Mouse (Mus musculus) layer of hippocampus, adult 9-11 months (tissue): Measurements from ENCODE around the gene Spg20.

Experiments
- DNase-seq: peaks from one replicate; pipeline ENCODE4 v3.0.0; 2022

Spg20 gene

DNA sequence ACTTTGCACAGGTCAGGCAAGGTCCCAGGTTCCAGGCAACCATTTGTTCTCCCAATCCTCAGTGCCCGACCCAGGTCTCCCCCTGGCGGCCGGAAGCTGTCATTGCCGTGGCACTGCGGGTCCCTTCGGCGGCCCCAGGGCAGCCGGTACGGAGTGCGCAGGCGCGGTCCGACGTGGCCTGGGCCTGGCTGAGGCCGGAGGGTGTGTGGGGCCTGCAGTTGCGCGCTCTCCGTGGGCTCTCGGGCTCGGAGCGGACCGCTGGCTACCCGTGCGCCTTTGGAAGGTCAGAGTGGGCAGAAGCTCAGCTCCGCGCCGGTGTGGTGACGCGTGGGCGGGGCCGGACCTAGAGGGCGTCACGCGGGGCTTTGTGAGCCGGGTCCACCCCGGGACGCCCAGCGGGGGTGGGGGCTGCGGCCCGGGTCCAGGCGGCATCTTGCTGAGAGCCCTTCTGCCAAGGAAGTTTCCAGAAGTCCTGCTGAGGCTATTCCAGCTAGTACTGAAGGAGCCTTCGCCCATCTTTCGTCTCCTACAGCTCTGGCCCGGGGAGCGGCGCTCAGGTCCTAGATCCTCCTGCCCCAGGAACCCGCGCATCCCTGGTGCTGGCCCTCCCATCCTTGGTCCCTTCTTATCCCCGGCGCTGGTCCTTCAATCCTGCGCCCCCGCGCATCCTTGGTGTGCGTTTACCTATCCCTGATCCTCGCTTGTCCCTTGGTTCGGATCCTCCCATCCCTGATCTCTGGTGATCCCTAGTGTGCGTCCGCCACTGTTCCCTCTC, at the start of gene Spg20:
TSS of gene Spg20 (plus strand) at position 174 of the 775 bp plus-strand sequence.
- DNase-seq, result peak; percentile 91

DNA sequence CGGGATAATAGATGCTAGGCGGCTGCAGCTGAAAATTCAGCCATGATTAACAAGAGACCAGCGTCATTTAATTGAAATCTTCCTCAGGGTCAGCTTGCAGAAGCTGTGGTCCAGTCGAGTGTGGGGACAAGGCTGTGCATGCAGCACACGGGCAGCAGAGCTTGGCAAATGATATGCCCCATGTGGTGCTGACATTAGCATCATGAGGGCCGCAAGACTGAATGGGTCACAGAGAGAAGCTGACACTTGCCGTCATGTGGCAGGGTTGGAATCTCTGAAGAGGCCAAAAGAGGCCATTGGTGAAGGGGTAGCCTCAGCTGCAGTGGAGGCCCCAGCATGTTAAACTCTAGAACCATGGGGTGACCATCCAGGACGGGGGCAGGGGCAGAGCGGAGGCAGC, 49.3 kb upstream of the Spg20 start:
- DNase-seq, result no peak

DNA sequence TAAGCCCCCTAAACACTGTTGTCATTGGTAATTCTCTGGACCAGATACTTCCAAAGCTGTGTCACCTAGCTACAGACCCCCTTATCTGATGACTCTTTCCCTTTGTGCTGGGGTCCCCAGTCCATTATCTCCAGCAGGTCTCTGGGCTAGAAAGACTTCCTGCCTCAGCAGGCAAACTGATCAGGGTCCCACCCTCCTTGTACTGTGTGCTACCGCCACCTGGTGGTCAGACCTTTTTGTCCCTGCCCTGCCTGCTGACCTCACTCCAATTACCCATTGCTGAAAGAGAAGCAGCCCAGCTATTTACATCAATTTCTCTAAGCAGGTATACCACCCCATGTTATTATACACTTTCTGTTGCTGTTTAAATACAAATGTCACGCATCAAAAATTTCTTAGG, 47.5 kb upstream of the Spg20 start:
- DNase-seq, result peak; percentile 50

DNA sequence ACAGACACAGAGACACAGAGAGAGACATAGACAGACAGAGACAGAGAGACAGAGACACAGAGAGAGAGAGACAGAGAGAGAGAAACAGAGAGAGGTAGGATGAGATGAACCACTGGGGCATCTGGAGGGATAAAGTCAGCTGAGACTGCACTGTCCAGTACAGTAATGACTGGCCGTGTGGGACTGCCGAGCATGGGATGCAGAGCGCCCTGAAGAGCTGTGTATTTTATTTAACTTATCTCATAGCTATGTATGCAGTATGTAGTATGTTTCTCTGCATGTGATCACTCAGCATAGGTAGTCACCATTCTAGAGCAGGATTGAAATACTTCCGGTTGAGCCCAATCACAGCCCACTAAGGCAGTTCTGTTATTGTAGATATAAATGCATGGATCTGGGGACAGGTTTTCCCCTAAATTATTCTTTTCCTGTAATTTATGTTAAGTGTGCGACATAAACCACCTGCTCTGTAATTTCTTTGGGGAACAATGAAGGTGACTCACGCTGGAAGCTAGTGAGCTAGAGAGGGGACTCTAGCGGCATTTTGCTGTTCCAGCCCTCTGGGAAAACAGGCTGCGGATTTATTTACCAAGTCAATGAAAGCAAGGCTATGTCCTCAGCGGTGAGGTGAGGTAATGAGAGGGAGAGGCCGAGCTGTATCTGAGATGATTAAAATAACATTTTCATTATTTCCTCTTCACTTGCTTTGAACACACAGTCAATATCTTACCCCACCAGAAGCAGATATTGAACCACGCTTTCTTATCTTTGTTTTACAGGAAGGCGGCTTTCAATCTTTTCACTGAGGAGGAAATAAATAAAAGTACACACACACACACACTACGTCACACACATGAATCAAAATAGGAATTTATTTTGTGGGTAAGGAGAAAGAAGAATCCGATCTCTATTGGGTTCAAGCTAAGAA, 45.9 kb upstream of the Spg20 start:
- no peak for DNase-seq

DNA sequence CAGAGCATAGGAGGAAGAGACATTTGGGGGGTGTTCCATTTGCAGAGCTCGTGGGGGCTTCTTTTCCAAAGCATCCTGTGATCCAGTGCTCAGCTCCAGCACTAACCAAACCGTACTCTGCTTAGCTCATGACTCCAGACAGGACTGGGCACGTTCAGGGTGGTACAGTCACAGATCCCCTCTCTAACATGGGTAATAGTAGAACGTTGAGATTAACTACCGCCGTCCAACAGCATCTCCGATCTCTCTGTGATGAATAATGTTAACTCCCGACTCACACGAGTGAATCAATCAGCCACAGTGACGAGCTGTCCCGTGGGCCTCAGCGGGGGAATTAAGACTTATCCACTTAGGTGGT, 45.3 kb upstream of the Spg20 start:
- no peak for DNase-seq

DNA sequence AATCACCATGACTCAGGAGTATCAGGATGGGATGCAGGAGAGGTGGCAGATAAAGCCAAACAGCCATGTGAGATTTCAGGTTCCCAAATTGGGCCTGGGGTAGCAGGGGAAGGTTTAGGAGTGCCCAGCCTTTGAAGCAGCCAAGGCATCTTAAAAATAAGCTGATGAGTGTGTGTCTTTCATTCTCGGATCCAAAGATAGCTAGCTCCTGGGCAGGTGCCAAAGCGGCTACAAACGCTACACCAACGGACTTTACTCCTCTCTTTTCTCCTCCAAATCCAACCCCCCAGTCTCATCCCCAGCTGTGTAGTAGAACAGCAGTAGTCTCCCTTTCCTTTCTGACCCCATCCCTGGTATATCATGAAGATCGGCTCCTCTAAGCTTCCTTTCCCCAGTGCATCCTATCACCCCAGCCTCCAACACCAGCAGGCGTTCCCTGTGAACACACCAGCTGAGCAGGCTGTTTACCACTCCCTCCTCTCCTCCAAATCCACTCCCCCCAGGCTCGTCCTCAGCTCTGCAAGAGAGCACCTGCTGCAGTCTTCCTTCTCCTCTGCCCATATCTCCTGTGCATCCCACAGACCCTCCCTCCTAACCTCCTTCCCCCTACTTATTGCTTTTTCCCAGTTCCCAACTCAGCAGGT, 44.0 kb upstream of the Spg20 start:
- peak; percentile 43 for DNase-seq

DNA sequence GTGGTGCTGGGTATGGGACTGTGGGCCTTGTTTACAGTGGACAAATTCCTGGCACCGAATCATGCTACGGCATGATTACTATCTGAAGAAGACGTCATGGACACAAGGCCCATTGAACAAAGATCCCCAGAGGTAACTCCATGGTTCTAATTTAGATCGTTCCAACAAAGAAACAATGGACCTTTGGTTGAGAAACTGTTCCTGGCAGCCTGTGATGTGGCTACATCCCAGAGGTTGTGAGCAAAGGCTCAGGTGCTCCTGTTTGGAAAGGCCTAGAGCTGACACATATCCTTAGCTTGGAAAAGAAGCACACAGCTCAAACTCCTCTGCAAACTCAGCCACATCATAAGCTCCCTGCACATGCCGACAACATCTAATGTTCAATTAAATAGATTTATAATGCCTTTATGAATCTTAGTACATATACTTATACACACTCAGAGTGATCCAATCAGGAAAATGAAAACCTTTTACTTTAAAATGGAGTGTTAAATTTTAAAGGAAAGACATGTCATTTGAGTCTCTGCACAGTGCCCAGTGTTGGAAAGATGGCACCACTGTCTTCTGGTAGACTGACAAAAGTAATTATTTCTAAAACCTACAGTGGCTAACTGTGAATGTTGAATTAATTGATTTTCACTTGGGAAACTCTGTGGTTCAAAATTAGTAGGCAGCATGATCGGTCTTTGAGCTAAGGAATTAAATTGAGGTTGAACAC, 37.2 kb upstream of the Spg20 start:
- DNase-seq, result no peak

DNA sequence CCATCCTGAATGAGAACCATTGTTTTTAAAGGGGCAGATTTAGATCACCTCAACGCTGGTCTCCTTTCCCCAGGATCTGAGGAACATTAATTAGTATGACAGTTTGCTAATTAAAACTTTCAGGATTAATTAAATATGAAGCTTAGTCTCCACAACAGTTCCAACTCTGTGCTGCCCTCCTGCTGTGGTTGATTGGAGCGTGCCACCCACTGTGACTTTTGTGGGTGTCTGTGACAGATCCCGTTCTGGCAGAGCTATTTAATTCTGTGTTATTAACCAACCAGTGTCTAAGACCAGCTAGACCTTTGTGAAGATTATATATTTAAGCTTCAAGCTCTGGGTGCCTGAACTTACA, 36.6 kb upstream of the Spg20 start:
- no peak for DNase-seq

DNA sequence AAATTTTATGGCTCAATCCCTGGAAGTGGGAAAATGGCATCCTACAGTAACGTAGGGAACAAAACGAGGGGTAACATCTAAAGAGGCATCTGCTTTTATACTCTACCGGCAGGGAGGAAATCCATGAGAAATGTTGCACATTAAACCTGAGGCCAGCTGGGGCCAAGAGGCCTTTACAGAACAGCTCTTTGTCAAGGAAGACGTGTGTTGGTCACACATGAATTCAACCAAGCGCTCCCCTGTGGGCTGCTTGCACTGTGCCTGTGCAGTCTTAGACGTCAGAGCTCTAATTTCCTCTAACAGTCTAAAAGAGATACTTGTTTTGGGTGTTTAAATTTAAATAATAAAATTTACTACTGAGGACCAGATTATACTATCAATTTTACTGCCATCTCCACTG, 33.7 kb upstream of the Spg20 start:
- no peak for DNase-seq

DNA sequence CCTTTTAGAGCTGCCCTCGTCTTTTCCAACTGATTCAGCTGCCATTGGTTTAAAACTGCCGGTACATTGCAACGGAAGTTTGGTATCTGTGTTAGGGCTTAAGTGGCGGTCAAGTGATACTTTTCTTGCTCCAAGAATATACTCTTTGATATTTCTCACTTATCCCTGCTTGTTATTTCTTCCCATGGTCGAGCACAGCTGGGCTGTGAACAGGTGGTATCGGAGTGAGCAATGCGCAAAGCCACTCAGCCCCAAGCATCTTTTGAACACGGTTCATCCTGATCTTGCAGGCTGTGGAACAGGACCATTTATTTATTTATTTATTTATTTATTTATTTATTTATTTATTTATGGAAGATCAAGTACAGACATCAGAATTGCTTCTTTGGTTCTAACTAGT, 32.3 kb upstream of the Spg20 start:
- no peak for DNase-seq

DNA sequence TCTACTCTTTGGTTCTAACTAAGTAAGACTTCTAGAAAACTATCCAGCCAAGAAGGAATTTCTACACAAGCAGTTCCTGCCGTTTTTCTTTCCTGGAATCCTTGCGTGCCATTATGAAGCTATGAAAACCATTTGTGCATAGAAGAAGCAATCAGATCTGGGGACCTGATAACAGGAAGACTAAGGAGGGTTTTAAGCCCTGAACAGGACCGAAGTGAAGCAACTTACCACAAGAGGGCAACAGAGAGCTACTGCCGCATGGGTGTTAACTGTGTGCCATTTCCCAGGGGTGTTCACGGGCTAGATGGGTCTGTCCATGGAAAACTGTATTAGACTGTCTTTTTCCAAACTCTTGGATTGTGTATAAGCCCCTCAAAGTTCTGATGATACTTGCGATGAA, 31.9 kb upstream of the Spg20 start:
- peak; percentile 67 for DNase-seq

DNA sequence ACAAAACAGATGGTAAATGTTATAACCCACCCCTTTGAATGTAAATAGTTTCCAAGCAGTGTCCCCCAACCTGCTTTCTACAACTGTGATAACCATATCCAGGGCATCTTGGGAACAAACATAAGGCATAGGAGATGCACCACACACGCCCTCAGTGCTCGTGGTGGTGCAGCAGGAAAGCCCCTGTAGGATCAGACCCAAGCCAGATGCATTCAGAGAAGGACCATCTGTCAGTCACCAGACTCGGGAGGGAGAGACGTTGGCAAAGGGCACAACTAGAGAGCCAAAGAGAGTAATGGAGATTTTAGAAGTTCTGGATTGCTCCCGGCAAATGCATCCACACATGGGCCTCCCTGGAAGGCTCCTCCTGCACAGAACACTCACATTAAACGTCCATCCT, 27.1 kb upstream of the Spg20 start:
- DNase-seq, result no peak

DNA sequence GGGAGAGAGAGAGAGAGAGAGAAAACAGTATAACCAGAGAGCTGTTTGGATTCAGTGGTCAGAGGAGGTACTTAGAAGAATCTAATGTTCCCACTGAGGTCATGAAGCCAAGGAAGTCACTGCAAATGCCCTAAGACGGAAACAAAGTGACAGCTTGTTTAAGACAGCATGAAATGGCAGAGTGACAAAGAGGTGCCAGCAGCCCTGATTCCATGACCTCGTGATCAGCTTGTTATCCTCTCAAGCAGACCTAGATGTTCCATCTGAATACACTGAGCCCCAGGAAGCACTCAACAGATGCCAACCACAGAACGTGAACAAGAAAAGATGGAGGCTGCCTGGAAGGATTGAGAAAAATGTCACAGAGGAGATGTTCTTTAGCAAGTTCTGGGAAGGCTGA, 26.2 kb upstream of the Spg20 start:
- DNase-seq, result no peak

DNA sequence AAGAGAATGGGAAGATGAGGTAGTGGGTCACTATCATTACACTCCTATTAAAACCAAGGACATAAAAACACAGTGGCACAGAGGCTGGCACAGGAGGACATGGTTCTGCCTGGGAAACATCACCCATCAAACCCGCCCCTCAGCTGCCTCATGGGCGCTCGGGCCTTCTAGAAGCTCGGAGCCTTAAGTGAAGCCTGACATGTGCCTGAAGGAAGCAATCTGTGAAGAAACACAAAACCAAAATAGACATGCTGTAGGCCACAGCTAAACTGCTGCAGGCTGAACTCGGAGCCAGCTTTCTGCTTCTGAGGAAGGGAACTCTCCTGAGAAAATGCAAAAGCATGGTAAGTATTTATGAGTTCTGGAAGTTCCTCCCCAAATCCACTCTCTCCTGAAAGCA, 25.0 kb upstream of the Spg20 start:
- DNase-seq, result no peak

DNA sequence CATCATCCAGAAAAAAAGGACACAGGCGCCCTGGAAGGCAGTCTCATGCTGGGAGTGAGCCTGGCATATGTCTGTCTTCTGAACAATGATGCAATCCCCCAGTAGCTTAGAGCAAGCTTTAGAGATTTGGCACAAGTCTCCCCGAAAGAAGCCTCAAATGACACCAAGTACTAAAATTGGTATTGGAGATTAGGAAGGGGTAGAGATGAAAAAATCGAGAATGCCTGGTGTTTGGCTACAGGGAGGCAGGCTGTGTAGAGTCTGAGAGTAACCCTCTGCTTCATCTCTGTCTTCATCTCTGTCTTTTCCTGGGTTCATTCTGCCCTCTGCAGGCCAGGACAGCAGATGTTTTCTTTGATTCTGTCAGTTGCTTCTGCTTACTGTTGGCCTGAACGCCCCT, 24.5 kb upstream of the Spg20 start:
- no peak for DNase-seq

DNA sequence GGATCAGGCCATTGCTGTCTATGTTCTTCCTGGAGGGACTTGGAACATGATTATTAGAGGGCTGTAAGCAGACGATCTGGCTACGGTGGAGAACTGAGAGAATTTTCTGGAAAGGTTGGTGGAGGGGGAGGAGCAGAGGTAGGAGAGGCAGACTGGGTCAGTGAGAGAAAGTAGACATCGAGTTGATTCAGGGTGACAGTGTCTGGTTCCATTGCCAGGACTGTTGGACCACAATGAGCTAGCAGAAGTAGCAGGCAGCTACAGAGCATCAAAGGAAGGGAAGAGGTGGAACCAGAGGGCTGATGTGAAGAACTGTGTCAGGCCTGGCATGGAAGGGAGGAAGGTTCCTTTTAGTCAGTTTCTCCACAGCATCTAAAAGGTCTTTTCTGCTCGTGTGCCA, 23.5 kb upstream of the Spg20 start:
- DNase-seq, result no peak

DNA sequence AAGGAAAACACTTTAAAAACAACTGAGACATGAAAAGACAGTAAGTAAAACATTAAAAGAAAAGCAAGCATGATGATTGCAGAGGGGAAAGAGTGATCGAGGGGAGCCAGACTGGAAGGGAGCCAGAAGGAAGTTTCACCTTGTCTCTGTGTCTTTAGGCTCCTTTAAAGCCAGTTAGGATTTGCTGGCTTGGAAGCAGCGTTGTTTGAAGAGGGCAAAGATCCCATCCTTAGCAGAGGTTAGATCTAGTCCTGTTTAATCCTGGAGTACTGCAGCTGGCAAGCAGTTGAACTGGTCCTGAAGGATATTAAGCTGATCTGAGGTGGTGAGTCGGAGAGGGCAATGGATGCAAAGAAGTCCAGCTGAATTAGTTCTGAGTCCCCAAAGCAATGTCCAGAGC, 23.1 kb upstream of the Spg20 start:
- no peak for DNase-seq

DNA sequence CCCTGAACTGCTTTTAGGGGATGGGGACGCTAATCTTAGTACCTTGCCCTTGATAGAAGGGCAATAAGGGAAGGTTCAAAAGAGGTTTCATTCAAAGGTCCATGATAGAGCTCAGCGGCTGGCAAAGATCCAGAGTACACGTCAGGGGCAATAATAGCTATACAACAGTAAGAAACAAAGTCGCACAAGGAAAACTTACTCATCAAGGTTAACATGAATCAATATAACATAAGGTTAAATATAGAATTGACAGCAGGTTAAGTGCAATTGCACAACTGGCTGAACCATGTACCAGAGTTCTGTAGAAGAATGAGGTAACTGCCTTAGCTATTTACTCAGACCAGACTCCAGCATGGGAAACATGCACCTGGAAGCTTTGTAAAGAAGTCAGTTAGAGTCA, 22.6 kb upstream of the Spg20 start:
- no peak for DNase-seq

DNA sequence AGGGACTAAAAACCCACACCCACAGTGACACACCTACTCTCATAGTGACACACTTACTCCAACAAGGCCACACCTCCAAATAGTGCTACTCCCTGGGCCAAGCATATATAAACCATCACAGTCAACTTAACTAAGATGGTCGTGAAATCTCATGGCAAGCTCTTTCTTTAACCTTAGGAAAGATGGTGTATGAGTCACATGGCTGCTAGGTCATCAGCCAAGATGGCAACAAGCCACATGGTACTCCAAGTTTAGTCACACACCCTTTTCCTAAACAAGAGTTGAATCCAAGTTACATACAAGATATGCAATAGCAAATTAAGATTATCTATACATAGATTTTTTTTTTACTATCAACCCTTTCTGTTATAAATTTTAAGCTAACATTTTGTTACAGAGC, 18.7 kb upstream of the Spg20 start:
- DNase-seq, result no peak

DNA sequence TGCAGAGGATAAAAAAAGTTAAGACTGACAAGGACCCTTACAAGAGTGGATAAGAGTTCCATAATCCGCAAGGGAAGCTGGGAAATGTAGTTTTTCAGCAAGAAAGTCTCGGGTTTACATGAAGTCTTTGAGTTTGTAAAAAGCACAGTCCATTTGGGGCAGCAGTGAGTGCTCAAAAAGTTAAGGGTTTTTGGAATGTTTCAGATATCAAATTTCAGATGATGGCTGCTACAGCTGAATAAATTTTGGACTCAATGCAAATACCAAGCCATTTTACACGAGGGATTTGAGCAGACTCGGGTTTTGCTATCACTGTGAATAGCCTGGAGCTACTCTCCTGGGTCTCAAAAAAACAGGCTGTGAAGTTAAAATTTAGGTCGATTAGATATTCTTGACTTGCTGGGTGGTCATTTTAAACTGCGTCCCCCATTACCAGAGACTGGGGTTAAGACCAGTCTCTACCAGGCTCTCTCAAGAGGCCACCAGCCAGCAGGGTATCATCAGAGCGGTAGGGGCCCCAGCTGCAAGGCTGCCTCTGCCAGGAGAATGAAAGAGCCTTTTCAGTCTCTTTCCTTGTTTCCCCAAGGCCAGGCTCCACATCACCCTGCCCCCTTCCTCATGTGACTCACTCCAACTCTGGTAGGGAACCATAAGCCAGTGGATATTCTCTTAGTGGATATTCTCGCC, 15.8 kb upstream of the Spg20 start:
- peak; percentile 84 for DNase-seq

DNA sequence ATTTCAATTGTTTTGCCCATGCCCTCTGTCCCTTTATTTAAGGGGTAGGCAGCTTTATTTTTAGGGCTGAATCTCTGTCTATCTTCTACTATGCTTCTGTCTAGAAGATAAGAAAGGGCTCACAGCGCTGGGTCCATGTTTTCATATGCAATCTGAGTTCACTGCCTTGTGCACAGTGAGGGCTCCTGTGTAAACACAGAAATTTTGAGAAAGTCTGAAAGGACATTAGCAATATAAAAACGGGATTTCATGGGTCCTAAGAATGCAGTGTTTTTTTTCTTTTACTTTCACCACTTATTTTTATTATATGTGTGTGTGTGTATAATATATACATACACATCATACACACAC, 15.3 kb upstream of the Spg20 start:
- DNase-seq, result no peak

DNA sequence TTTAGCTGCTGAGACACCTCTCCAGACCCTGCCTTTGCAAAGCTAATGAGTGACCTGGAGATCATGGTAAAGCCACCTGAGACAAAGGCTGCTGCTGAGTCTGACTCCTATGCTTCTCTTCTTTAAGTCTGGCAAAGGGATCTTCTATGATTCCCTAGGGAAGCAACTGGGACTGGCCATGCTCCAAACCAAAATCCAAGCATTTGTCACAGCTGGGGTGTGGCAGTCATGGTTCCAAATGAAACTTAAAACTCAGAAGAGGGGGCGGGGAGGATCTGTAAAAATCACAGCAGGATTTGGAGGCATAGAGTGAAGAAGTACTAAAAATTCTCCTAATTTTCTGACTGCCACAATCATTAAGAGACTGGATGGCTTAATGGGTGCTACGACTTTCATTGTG, 14.7 kb upstream of the Spg20 start:
- no peak for DNase-seq

DNA sequence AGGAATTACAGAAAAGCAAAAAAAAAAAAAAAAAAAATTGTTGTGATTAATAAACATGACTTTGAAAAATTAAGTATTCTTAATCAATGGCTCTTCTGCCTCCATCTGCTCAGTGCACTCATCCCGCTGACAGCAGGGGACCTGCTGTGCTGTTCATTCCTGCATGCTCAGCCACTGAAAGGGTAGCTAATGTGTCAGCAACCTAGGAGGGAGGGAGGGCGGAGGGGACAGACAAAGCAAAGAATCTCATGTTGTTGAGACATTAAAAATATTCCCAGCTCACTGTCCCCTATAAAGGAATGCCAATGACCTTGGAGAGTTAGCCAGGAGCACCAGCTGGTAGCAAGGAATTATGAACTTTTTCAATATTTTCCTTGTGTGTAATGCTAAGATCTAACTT, 13.9 kb upstream of the Spg20 start:
- DNase-seq, result no peak
